Mouse (Mus musculus): ENCODE measurements around the gene Il1r2. TPM values are rescaled to one million over a fixed set of nuclear protein-coding genes. Genes with fewer than 3 reads are reported as not detected.

Il1r2 gene
- polyA plus RNA-seq, 1 experiment from 2014 or later, result 0.31 TPM

DNA sequence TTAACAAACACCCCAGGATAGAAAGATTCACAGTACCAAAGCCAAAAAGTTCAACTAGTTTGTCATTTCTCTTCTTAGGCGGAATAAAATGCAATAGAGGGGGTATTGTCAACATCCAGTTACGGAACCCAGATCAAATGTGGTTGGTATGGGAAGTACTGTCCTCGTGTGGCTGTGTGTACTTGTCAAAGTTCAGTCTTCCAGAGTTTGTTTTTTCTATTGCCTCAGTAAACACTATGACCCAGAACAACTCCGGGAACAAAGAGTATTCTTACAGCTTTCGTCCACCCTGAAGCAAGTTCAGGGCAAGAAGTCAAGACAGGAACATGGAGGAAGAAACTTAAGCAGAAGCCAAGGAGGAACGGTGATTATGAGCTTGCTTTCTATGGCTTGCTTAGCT is 82.2 kb downstream of the Il1r2 start:
- WGBS, result 83% methylated on average over 6 of the region's 6 CpGs
- no peak overlapping the region for H3K4me3 ChIP-seq
- H3K9ac ChIP-seq, result no peak overlapping the region
- no peaks in the 10 kb centered on the region for H3K4me1 ChIP-seq (replicated peaks)
- no peaks in the 10 kb centered on the region for H3K36me3 ChIP-seq
- ATAC-seq (ENCODE audit: low read depth), result no peak
- no peak overlapping the region for H3K27ac ChIP-seq (replicated peaks)
- H3K27me3 ChIP-seq, result no peaks in the 10 kb centered on the region
- no peaks in the 10 kb centered on the region for H3K9me3 ChIP-seq
- H3K4me2 ChIP-seq, result no peak overlapping the region

DNA sequence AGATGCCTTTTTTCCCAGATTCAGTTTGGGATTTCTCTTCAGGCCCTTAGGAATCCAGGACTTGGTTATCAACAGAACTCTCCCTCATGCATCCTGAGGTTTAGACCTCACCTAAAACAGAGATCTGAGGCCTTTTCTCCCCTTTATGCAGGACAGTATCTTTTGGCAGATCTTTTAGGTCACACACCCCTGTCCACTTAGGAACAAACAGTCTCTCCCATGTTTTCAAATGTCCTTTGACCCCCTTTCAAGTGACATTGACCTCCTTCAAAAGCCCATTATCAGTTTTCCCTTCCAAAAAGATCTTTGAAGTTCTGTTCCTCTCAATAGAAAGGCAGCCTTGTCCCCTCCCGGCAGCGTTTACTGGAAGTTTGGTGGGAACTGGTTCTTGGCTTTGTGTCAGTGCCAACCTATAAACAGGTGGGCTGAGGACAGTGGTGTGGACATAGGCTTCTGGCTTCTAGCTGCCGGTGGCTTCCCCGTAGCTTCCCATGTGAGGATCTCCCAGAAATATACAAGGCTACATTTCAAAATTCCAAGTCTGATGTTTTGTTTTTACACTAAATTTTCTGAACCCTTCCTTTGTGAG is 89.5 kb downstream of the Il1r2 start:
- H3K27me3 ChIP-seq, result no peaks in the 10 kb centered on the region
- H3K4me1 ChIP-seq (replicated peaks), result no peaks in the 10 kb centered on the region
- no peak overlapping the region for H3K27ac ChIP-seq (replicated peaks)
- WGBS, result 90% methylated on average over 4 of the region's 4 CpGs
- no peak for ATAC-seq (ENCODE audit: low read depth)
- no peaks in the 10 kb centered on the region for H3K9me3 ChIP-seq
- H3K4me3 ChIP-seq, result no peak overlapping the region
- no peak overlapping the region for H3K9ac ChIP-seq
- H3K4me2 ChIP-seq, result no peak overlapping the region
- H3K36me3 ChIP-seq, result no peaks in the 10 kb centered on the region

DNA sequence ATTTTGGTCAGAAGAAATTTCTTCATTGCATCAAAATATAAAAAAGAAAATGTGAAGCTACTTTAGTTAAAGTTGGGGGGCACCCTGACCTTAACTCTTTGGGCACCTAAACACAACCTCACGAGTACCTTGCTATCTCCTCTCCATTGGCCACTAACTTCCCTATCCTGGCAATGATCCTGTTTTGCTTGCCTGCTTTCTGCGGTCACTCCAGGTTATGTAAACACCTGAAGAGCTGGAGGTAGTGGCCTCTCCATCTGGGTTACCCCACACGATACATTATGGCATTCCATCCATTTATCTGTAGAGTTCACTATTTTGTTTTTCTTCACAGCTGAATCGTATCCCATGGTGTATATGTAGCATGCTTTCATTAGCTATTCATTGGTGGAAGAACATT is 90.5 kb downstream of the Il1r2 start:
- H3K27ac ChIP-seq (replicated peaks), result no peak overlapping the region
- no peak for ATAC-seq (ENCODE audit: low read depth)
- no peaks in the 10 kb centered on the region for H3K36me3 ChIP-seq
- no peak overlapping the region for H3K4me3 ChIP-seq
- no peaks in the 10 kb centered on the region for H3K27me3 ChIP-seq
- no peak overlapping the region for H3K9ac ChIP-seq
- no peaks in the 10 kb centered on the region for H3K9me3 ChIP-seq
- H3K4me2 ChIP-seq, result no peak overlapping the region
- WGBS, result 91% methylated on average over 4 of the region's 4 CpGs
- H3K4me1 ChIP-seq (replicated peaks), result no peaks in the 10 kb centered on the region

DNA sequence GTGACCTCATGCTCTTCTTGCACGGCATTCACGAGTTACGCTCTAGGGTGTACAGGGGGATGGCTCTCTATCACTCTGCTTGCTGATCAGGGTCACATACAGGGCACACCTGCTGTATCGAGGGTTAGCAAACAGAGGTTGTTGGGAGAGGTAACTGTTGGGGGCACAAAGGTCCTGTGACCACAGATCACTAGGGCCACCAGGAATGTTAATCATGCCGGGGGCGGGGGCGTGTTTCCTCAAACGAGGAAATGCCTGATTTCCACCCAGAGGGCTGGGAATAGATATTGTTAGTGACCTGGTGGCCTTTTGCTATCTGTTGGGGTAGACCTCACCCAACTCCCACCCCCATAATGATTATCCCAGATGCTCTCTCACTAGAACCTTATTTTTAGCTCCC is 93.7 kb downstream of the Il1r2 start:
- H3K4me1 ChIP-seq (replicated peaks), result no peaks in the 10 kb centered on the region
- H3K27ac ChIP-seq (replicated peaks), result no peak overlapping the region
- ATAC-seq (ENCODE audit: low read depth), result no peak
- H3K4me2 ChIP-seq, result no peak overlapping the region
- no peak overlapping the region for H3K4me3 ChIP-seq
- WGBS, result 86% methylated on average over 8 of the region's 8 CpGs
- no peaks in the 10 kb centered on the region for H3K27me3 ChIP-seq
- no peak overlapping the region for H3K9ac ChIP-seq
- no peaks in the 10 kb centered on the region for H3K36me3 ChIP-seq
- no peaks in the 10 kb centered on the region for H3K9me3 ChIP-seq

DNA sequence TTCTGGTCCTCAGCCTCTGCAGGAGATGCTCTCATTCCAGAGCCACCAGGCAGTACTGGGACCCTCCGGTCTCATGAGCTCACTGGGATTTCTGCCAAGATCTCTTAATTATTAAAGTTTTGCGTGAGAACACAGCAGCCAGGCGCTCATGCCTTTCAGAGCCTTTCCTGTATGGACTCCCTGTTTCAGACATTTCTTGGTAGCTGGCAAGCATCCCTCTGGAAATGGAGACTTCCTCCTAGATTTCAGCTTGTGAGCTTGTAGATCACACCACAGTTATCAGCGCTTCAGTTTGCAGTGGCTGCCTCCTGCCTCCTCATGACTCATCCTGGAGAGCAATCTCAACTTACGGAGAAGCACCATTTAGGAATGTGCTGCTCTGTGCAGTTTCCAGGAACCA is 98.0 kb downstream of the Il1r2 start:
- H3K27me3 ChIP-seq, result no peaks in the 10 kb centered on the region
- H3K27ac ChIP-seq (replicated peaks), result no peak overlapping the region
- no peaks in the 10 kb centered on the region for H3K4me1 ChIP-seq (replicated peaks)
- no peak for ATAC-seq (ENCODE audit: low read depth)
- H3K4me2 ChIP-seq, result no peak overlapping the region
- no peaks in the 10 kb centered on the region for H3K36me3 ChIP-seq
- no peak overlapping the region for H3K9ac ChIP-seq
- WGBS, result 76% methylated on average over 5 of the region's 5 CpGs
- H3K4me3 ChIP-seq, result no peak overlapping the region
- H3K9me3 ChIP-seq, result 0 out of 2 replicates have a peak, but pooled peaks cover 4% of the 10 kb centered on the region

DNA sequence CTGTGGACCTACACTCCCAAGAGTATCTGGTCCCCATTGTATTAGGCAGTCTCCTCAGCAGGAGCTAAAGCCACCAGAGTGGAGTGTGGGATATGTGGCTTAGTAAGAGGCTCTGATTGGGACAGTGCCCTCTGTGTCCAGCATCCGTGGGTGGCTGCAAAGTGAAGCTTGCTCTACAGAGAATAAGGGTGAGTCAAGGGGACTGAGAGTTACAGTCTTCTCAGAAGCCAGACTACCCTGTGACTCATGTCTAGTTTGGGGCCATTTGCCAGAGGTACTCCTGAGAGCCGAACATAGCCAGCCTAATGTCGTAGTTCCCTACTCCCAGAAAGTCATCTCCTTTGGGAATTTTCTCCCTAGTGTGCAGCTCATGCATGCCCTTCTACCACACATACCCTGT is 100.3 kb downstream of the Il1r2 start:
- H3K9me3 ChIP-seq, result 0 out of 2 replicates have a peak, but pooled peaks cover 10% of the 10 kb centered on the region
- no peaks in the 10 kb centered on the region for H3K27me3 ChIP-seq
- no peak for ATAC-seq (ENCODE audit: low read depth)
- 86% methylated on average over 3 of the region's 3 CpGs for WGBS
- no peak overlapping the region for H3K4me2 ChIP-seq
- H3K4me3 ChIP-seq, result no peak overlapping the region
- H3K4me1 ChIP-seq (replicated peaks), result no peaks in the 10 kb centered on the region
- no peak overlapping the region for H3K9ac ChIP-seq
- H3K27ac ChIP-seq (replicated peaks), result no peak overlapping the region
- H3K36me3 ChIP-seq, result no peaks in the 10 kb centered on the region

Other genes starting within 250 kb of the Il1r2 start
- 49.0 and 56.3 TPM in 2 replicates for gene Map4k4, start 173.2 kb upstream of the Il1r2 start, polyA plus RNA-seq (2015; fragmentation: Nextera tagmentation; extraction: Ambion mirVana)
- gene Il1r1, start 151.0 kb downstream of the Il1r2 start, polyA plus RNA-seq (2015; fragmentation: Nextera tagmentation; extraction: Ambion mirVana), result 1.0 and 1.3 TPM in 2 replicates

All from neural tube, embryonic 13.5 days (tissue).